Mouse (Mus musculus): Measurements from ENCODE around the gene Lcn2.

Gene Lcn2

DNA sequence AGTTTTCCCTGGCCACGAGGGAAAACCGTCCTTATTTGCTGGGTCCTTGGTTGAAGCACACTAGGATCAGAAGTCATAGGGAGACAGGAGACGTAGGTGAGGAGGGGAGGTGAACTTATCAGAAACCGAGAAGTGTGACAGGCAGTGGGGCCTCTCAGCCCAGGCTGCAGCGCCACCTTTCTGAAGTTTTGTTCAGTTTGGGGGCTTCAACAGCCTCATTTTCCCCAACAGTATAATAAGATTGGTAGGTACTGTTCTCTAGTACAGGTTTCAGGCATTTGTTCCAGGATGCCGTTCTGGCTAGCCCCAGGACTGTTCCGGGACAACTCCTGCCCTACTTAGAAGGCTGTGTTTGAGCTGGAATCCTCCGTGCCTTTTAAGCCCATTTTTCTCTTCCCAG, 6.9 kb upstream of the Lcn2 start:
- CTCF ChIA-PET, result interaction anchor here (0.5 to 1.3 kb wide), 5 partner anchors 9 to 175 kb away, joined by 3 to 5 read pairs (median 4); partner anchors contain the start of gene 1110008P14Rik (in 1 of the 4)

DNA sequence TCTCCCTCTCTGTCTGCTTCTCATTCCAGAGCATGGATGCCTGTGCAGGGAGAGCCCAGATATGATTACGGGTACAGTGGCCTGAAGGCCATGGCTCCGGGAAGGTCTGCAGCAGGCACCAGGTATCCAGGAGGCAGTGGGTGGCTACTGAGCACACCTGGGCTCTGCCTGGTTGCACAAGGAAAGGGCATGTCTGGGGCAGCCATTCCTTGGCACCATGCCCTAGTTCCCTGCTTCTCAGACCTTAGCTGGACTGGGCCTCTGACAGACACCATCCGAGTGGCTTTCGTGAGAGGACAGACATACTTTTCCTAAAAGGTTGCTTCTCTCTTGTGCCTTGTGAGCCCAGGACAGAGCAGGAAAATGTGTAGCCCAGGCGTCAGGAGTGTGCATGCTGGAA, 4.0 kb upstream of the Lcn2 start:
- POLR2A ChIA-PET, result interaction anchor here in 2 of 4 experiments (0.5 to 1.6 kb wide), 3 partner anchors 100 to 217 kb away, joined by 3 to 4 read pairs (median 3); no protein-coding TSS in a partner anchor
- CTCF ChIA-PET, result interaction anchor here in 2 of 4 experiments (0.7 to 1.7 kb wide), 3 partner anchors 10 to 84 kb away, joined by 3 to 5 read pairs (median 3); partner anchors contain the start of gene 1110008P14Rik (in 1 of the 2)

More for the DNA sequence above, 6.9 kb upstream of the Lcn2 start:
- POLR2A ChIA-PET, result interaction anchor here in 2 of 4 experiments (0.6 to 1.5 kb wide), 9 partner anchors 11 to 435 kb away, joined by 3 to 4 read pairs (median 3); partner anchors contain the start of gene 1110008P14Rik (in 1 of the 2)

DNA sequence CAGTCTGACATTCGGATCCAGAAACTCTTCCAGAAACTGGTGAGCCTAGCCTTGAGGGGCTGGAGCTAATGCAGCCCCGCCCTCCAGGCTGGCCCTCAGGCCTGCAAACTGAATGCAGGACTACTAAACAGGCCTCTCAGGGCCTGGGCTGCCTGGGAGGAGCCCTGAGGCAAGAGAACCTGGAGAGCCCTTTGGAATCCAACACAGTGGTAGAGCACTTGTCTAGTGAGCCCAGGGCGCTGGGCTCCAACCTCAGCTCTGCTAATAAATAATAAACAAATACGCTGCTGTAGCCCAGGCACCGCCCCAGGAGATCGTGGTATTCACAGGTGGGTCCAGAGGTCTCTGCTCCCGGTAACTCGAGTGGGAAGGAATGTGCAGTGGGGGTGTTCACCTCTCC, 2.8 kb upstream of the Lcn2 start:
- POLR2A ChIA-PET, result interaction anchor here in 3 of 4 experiments (0.6 to 1.2 kb wide), 6 partner anchors 9 to 495 kb away, joined by 3 to 4 read pairs (median 3); partner anchors contain the start of gene 1110008P14Rik (in 3 of the 3)

DNA sequence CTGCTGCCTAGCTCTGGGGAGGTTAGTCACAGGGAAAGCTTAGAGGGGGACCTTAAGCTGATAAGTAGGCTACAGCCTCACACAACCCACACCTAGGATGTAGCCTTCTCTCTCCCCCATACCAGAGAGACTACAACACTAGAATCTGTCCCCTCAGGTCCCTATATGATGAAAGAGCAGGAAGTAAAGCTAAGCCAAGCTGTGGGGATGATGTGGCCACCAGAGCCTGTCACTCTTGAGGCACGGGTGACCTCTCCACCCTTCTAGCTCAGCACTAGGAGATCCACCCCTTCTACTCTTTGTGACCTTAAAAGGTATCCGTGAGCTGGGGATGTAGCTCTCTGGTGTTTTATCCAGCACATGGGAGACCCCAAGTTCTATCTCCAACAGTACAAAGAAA, 1.1 kb upstream of the Lcn2 start:
- ChIA-PET POLR2A (interaction anchor here in 1 of 4 experiments (0.7 to 1.8 kb wide), 2 partner anchors 9 to 101 kb away, joined by 3 to 5 read pairs; partner anchors contain the start of gene Swi5), CTCF (interaction anchor here in 3 of 4 experiments (0.6 to 1.8 kb wide), 3 partner anchors 16 to 277 kb away, joined by 5 to 9 read pairs (median 5); no protein-coding TSS in a partner anchor)

More for the DNA sequence above, 2.8 kb upstream of the Lcn2 start:
- CTCF ChIA-PET, result interaction anchor here in 3 of 4 experiments (0.6 to 1.7 kb wide), 4 partner anchors 8 to 98 kb away, joined by 3 to 11 read pairs (median 5); no protein-coding TSS in a partner anchor

DNA sequence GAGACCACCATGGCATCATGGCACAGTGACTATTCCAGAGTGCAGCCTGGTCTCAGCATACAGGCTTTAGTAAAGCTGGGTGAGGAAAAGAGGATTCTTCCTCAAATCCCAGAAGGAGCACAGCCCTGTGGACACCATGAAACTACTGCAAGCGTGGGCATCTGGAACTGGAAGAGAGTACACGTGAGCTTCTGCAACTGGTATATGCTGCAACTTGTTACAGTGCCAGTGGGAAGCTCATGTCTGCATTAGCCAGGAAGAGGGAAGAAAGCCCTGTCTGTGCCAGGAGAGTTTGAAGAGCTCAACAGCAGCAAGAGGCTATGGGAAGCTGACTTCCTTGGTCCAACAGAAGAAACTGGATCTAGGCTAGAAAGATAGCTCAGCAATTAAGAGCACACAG, 5.4 kb downstream of the Lcn2 start:
- POLR2A ChIA-PET, result interaction anchor here in 3 of 4 experiments (0.7 to 1.3 kb wide), 3 partner anchors 8 to 15 kb away, joined by 3 to 4 read pairs (median 3); no protein-coding TSS in a partner anchor
- CTCF ChIA-PET, result interaction anchor here in 3 of 4 experiments (0.6 to 2.0 kb wide), 6 partner anchors 20 to 75 kb away, joined by 3 to 25 read pairs (median 6); no protein-coding TSS in a partner anchor

DNA sequence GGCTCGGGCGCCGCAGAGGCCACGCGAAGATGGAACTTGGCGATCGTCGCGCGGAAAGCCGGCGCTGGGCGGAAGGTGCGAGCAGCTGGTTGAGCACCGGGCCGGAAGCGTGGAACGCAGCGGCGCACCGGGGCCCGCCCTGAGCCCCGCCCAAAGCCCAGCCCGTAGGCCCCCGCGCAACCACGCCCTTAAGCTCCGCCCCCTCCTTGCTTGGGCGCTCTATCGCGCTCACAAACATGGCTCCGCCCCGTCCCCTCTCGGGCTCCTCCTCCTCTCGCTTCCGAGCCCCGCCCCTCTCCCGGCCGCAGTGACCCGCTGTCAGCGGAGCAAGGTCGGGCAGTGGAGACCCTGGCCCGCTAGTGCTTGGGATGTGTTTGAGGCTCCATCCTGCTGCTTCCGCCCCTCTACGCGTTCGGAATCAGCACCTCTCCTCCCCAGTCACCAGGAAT, 6.3 kb downstream of the Lcn2 start, which contains the start of gene 1110008P14Rik:
TSS of gene 1110008P14Rik (minus strand) at position 164 of the 449 bp plus-strand sequence.
- CTCF ChIA-PET, result interaction anchor here (0.6 to 2.0 kb wide), 24 partner anchors 9 to 248 kb away, joined by 3 to 25 read pairs (median 3); partner anchors contain the start of gene Dnm1 (in 1 of the 4)

DNA sequence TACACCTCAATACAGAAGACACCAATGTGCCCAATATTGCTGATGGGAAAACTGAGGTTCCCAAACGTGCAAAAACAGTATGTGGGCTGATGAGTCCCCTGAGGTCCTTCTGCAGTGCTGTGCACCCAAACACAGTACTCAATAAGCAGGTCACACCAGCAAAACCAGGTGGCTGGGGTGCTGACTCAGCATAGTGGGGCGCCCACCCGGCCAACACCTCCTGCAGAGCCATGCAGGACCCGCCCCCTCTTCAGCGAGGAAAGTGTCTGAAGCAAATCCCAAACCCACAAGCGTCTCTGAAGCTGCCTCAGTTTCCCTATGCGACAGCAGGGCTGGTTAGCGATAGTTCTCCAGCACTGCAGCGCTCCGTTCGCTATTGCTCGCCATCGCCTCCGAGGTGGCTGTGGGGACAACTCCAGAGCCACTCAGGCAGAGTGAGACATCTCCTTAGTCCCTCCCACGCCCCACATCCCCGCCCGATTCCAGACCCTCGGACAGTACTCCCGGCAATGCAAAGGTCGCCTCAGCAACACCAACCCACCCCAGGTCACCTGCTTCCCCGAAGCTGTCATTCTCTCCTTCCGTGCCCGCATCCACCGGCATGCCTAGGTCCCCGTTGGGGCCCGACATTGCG, 6.8 kb downstream of the Lcn2 start:
- ChIA-PET CTCF (interaction anchor here (0.6 to 2.0 kb wide), 20 partner anchors 9 to 247 kb away, joined by 3 to 25 read pairs (median 3); partner anchors contain the start of gene Dnm1 (in 1 of the 4)), POLR2A (interaction anchor here in 3 of 4 experiments (0.5 to 1.4 kb wide), 26 partner anchors 9 to 1958 kb away, joined by 3 to 6 read pairs (median 3); partner anchors contain the start of genes Ciz1 (in 1 of the 3) and Swi5 (in 1 of the 3))

More for the DNA sequence above, 6.3 kb downstream of the Lcn2 start, which contains the start of gene 1110008P14Rik:
- POLR2A ChIA-PET, result interaction anchor here in 3 of 4 experiments (0.5 to 1.4 kb wide), 26 partner anchors 9 to 554 kb away, joined by 3 to 6 read pairs (median 3); partner anchors contain the start of genes Ciz1 (in 1 of the 3) and Swi5 (in 1 of the 3)

DNA sequence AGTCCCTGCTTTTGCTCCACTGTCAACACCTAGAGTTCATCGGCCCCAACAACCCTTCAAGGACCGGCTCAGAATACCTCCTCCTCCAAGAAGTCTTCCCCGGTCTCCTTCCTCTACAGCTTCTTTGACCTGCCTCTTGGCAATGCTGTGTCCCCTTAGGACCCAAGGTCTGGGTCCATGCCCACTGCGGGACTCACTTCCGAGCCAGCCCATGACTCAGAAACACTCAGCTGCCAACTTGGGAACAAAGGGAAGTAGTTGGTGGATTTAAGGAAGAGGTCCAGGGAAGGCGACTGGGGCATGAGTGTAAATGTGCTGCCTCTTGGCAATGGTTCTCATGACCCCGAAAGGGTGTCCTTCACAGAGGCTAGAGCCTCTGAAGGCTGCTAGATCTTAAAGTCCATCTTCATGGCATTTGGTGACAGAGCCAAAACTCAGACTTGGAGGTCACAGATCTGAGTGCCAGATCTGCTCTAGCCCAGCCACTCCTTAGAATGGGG, 8.0 kb downstream of the Lcn2 start:
- CTCF ChIA-PET, result no interaction called here
- POLR2A ChIA-PET, result interaction anchor here in 2 of 4 experiments (0.6 to 1.1 kb wide), 5 partner anchors 9 to 141 kb away, joined by 3 to 5 read pairs (median 3); partner anchors contain the start of gene Lcn2 (in 1 of the 2)

DNA sequence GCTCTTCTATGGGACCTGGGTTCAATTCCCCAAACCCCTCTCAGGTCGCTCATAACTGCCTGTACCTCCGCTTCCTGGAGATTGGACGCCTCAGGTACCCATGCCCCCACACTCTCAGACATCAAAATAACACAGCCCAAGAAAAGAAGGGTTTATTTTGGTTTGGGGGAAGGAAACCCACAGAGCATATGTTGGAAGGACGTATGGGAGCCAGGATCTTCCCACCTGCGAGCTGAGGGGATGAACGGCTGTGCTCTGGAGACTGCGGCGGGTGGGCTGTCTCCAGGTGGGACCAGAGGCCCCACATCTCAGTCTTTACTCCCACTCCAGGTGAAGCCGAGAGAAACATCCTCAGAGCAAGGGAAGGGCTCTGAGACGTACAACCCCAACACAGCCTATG, 11.1 kb downstream of the Lcn2 start:
- ChIA-PET CTCF (no interaction called here), POLR2A (no interaction called here)

DNA sequence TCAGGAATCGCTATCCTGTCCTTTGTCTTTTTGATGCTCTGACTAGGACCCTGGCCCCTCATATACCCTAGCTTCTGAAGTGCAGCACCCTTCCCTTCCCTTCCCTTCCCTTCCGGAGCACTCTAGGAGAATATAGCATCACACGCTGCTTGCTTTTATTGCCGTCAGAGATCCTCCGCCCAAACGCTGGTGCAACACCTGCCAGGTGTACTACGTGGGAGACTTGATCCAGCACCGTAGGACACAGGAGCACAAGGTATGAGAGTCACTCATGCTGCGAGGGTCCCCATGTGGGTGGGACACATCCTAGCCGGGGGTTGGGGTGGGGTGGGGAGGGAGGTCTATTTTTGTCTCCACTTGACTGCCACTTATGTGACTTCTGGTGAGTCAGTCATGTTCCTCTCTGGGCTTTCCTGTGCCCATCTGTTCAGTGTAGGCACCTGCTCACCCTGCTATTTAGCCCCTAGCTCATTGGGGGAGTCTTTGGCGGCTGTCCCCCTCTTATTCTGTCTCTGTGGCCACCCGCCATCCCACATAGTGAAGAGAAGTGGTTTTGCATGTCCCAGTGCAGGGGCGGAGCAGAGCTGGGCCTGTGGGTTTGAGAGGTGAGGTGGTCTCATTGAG, 12.6 kb downstream of the Lcn2 start:
- CTCF ChIA-PET, result interaction anchor here in 1 of 4 experiments (0.8 to 1.3 kb wide), 2 partner anchors 29 to 70 kb away, joined by 4 to 6 read pairs; no protein-coding TSS in a partner anchor
- POLR2A ChIA-PET, result interaction anchor here in 2 of 4 experiments (0.8 to 1.3 kb wide), 5 partner anchors 8 to 138 kb away, joined by 3 to 5 read pairs (median 4); partner anchors contain the start of gene Slc25a25 (in 1 of the 2)

DNA sequence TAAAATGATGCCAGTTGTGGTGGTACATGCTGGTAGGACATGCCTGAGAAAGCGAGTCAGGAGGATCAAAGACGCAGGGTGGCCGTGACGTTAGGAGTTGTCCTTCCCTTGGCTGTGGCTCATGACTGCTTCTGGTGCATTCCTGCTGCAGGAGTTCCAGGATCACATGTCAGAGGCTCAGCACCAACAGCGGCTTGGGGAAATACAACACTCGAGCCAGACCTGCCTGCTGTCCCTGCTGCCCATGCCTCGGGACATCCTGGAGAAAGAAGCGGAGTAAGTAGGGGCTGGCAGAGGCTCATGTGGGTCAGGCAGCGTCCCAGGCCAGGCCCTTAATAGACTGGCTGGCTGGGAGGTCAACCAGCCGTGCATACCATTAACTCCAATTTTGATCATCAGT, 13.9 kb downstream of the Lcn2 start:
- CTCF ChIA-PET, result no interaction called here
- POLR2A ChIA-PET, result interaction anchor here in 1 of 4 experiments (0.6 kb wide), 1 partner anchor 1062 kb away, joined by 4 read pairs; no protein-coding TSS in a partner anchor

DNA sequence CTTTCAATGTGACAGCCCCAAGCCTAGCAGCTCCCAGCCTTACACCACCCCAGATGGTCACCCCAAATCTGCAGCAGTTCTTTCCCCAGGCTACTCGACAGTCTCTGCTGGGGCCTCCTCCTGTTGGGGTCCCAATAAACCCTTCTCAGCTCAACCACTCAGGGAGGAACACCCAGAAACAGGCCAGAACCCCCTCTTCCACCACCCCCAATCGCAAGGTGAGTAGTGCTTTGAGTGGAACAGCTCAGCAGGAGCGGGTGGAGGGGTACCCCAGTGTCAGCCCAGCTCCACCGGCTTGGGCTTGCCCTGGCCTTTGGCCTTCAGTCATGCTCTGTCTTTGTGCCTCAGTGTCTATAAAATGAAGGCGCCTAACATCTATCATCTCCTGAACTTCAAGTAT, 20.7 kb downstream of the Lcn2 start:
- ChIA-PET POLR2A (interaction anchor here in 2 of 4 experiments (0.8 to 1.2 kb wide), 3 partner anchors 8 to 17 kb away, joined by 4 to 5 read pairs (median 4); partner anchors contain the start of gene 1110008P14Rik (in 1 of the 2)), CTCF (interaction anchor here in 1 of 4 experiments (0.6 kb wide), 1 partner anchor 21 kb away, joined by 3 read pairs; no protein-coding TSS in a partner anchor)

DNA sequence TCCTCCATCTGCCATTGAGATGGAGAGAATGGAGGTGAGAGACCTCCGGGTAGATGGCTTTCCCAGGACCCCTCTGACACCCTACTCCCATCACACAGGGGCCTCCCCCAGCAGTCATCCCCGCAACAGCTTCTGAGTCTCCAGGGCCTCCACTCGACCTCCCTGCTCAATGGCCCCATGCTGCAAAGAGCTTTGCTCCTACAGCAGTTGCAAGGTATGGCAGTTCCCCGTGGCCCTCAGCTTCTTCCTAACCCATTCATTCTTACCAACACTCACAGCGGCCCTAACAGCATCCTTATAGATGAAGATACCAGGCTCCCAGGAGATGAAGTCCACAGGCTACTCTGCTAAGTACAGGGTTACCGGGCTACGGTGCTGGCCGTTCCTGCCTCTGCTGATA, 23.9 kb downstream of the Lcn2 start:
- ChIA-PET POLR2A (interaction anchor here in 2 of 4 experiments (1.0 to 1.6 kb wide), 3 partner anchors 11 to 54 kb away, joined by 3 to 4 read pairs (median 4); no protein-coding TSS in a partner anchor), CTCF (interaction anchor here in 3 of 4 experiments (0.7 to 2.2 kb wide), 6 partner anchors 33 to 192 kb away, joined by 3 to 11 read pairs (median 4); no protein-coding TSS in a partner anchor)

DNA sequence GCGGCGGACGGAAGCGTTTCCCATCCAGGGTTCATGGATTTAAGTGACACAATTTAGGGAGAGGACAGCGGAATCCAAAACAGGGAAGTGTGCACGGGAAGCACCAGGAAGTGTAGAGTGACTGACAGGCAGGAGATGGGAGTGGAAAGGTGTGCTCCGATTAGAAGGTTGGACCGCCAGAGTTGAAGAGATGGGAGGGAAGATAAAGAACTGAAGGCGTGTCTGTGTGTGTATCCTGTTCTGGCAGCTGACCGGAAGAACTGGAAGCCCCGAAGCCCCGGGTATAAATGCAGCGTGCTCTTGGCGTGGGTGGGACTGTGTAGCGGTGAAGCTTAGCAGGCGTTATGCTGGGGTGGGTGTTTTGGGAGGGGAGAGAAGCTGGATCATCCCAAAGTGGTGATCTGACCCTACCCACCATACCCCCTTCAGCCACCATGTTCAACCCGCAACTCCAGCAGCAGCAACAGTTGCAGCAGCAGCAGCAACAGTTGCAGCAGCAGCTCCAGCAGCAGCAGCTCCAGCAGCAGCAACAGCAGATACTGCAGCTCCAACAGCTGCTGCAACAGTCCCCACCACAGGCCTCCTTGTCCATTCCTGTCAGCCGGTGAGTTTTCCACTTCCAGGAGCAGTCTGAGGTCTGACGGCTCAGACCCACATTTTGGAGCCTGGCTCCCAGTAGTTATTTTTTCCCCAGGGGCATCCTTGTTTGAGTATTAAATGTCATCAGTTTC, 24.5 kb downstream of the Lcn2 start:
- ChIA-PET POLR2A (interaction anchor here in 2 of 4 experiments (1.0 to 1.6 kb wide), 3 partner anchors 11 to 53 kb away, joined by 3 to 4 read pairs (median 4); no protein-coding TSS in a partner anchor), CTCF (interaction anchor here in 3 of 4 experiments (0.6 to 2.2 kb wide), 10 partner anchors 10 to 819 kb away, joined by 3 to 11 read pairs (median 3); no protein-coding TSS in a partner anchor)

DNA sequence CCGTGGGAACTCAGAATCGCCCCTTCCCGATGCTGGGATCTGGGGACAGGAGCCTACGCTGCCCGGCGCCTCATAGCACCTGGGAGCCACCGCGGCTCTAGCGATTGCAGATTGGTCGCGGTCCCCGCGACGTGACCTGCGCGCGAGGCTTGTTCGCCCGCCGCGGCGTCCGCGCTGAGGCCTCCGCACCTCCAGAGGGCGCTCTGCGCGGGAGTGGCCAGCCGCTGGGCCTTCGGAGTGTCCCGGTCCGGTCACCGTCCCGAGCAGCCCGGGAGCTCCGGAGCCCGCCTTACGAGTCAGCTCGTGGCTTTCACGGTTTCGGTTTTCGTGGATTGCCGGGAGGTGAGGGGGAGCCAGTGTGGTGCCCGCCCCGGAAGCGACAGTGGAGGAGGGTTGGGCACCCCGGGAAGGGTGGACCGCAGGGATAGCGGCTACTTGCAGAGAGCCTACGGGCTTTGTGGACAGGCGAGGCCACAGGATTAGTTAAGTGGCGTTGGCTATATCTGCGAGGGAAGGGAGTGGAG, 25.2 kb downstream of the Lcn2 start:
- CTCF ChIA-PET, result interaction anchor here (0.6 to 2.2 kb wide), 25 partner anchors 9 to 881 kb away, joined by 3 to 13 read pairs (median 3); partner anchors contain the start of genes 1110008P14Rik (in 2 of the 4) and Dnm1 (in 1 of the 4)
- POLR2A ChIA-PET, result interaction anchor here (0.6 to 1.6 kb wide), 16 partner anchors 14 to 1399 kb away, joined by 3 to 6 read pairs (median 4); partner anchors contain the start of gene Swi5 (in 1 of the 4)

DNA sequence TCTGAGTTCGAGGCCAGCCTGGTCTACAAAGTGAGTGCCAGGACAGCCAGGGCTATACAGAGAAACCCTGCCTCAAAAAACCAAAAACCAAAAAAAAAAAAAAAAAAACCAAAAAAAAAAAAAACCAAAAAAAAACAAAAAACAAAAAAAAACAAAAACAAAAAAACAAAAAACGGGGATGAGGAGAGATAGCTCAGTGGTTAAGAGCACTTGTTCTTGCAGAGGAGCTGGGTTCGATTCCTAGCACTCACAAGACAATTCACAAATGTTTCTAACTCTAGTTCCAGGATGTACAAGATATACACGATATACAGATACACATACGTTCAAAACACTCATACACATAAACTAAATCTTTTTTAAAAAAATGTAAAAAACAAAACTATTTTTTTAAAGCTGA, 25.8 kb downstream of the Lcn2 start:
- POLR2A ChIA-PET, result interaction anchor here (0.6 to 1.3 kb wide), 16 partner anchors 13 to 1399 kb away, joined by 3 to 6 read pairs (median 4); partner anchors contain the start of gene Swi5 (in 1 of the 4)
- CTCF ChIA-PET, result interaction anchor here in 3 of 4 experiments (0.6 to 2.2 kb wide), 21 partner anchors 8 to 881 kb away, joined by 3 to 13 read pairs (median 4); partner anchors contain the start of genes 1110008P14Rik (in 2 of the 3) and Dnm1 (in 1 of the 3)
